ENCODE assay signal across 8 mouse cellular contexts in the genomic region with DNA sequence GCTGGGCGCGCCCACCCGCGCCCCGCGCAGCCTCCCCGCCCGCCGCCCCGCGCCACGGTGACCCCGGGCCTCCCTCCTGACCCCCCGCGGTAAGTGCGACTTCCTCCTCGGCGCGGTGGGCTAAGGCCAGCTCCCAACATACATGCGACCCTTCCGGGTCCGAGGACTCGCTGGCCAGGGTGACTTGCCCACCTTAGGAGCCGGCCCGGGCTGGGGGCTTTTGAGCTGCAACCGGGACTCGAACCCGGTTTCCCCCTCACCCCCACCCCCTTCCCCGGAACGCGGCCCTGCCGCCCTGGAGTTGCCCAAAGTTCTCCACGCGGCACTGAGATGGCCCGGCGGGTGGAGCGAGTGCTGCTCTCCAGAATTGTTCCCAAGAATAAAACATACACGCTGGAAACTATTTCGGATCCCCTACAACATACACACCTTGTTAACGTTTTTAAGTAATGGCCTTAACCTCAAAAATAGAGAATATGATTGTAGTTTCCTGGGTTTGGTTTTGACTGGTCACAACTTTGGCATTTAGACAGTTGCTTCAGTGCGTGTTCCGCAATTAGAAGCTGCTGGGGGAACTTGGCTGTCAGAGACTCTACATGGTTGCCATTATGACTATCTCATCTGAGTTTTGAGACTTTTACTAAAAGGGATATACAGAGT. TPM values are rescaled to one million over a fixed set of nuclear protein-coding genes. Genes with fewer than 3 reads are reported as not detected.
DNase-seq lines count a peak whose midpoint lies in the region; ATAC-seq and TF ChIP-seq lines count a peak whose summit lies in the region.

No protein-coding gene starts in this region.

- H3K4me3 ChIP-seq in spleen, adult 2 months (ENCODE audit: extremely low read depth, insufficient read depth, insufficient read length) = peak overlapping the region; percentile 83
- peak overlapping the region; percentile 87 for H3K4me3 ChIP-seq in intestine, embryonic 15.5 days (replicated peaks)
- H3K4me3 ChIP-seq in lung, embryonic 15.5 days = peak overlapping the region; percentile 88
- peak overlapping the region; percentile 95 for H3K4me3 ChIP-seq in olfactory bulb, adult 2 months (ENCODE audit: insufficient read depth, low read depth, low read length)

- DNase-seq in spleen, adult 2 months (ENCODE audit: low read depth in 1 of 2, low spot score in 2 of 2) = no peak
- DNase-seq in spleen, postnatal 14 days (ENCODE audit: low spot score in 2 of 2) = no peak
- DNase-seq in cerebellum, postnatal 25 days = peak; percentile 18 to 40
- peak; percentile 95 for DNase-seq in heart, adult 11 months
- DNase-seq in layer of hippocampus, adult 18-20 months (ENCODE audit: low spot score in 2 of 2) = no peak

- ATAC-seq in intestine, embryonic 15.5 days = peak; percentile 59; the same call in 1 of the 2 replicates
- ATAC-seq in lung, embryonic 15.5 days (ENCODE audit: borderline replicate concordance, extremely low read depth, low FRiP score, low TSS enrichment) = no peak; the same call in none of the 2 replicates

- peak overlapping the region; percentile 75 for H3K4me2 ChIP-seq in intestine, embryonic 15.5 days (replicated peaks)
- peak overlapping the region; percentile 76 for H3K4me2 ChIP-seq in lung, embryonic 15.5 days

- 0 out of 2 replicates have a peak, but pooled peaks cover 4% of the 10 kb centered on the region for H3K4me1 ChIP-seq in spleen, adult 2 months (ENCODE audit: control insufficient read depth, insufficient read depth, insufficient read length)
- H3K4me1 ChIP-seq in intestine, embryonic 15.5 days (replicated peaks) = no peaks in the 10 kb centered on the region
- peaks cover 26% of the 10 kb centered on the region for H3K4me1 ChIP-seq in lung, embryonic 15.5 days
- H3K4me1 ChIP-seq in olfactory bulb, adult 2 months (ENCODE audit: control insufficient read depth, insufficient read depth, low read length) = no peaks in the 10 kb centered on the region

- TF ChIP-seq POLR2A in spleen, adult 2 months (IDR thresholded peaks at IDR 0.05; ENCODE audit: low read depth, low read length) = no peak
- no peak for TF ChIP-seq POLR2A in olfactory bulb, adult 2 months (IDR thresholded peaks at IDR 0.05; ENCODE audit: insufficient read depth, low read depth, low read length)

- H3K9me3 ChIP-seq in intestine, embryonic 15.5 days = no peaks in the 10 kb centered on the region
- no peaks in the 10 kb centered on the region for H3K9me3 ChIP-seq in lung, embryonic 15.5 days

- peak overlapping the region; percentile 79 for H3K9ac ChIP-seq in intestine, embryonic 15.5 days
- H3K9ac ChIP-seq in lung, embryonic 15.5 days = peak overlapping the region; percentile 88

- H3K27me3 ChIP-seq in spleen, adult 2 months (ENCODE audit: control insufficient read depth, insufficient read depth, low read length) = no peaks in the 10 kb centered on the region
- no peaks in the 10 kb centered on the region for H3K27me3 ChIP-seq in intestine, embryonic 15.5 days (replicated peaks)
- no peaks in the 10 kb centered on the region for H3K27me3 ChIP-seq in lung, embryonic 15.5 days

- H3K36me3 ChIP-seq in spleen, adult 2 months (ENCODE audit: control insufficient read depth, insufficient read depth, low read length) = no peaks in the 10 kb centered on the region
- no peaks in the 10 kb centered on the region for H3K36me3 ChIP-seq in intestine, embryonic 15.5 days
- H3K36me3 ChIP-seq in lung, embryonic 15.5 days = no peaks in the 10 kb centered on the region

- H3K27ac ChIP-seq in spleen, adult 2 months (ENCODE audit: insufficient read depth, low read length) = peak overlapping the region; percentile 47
- H3K27ac ChIP-seq in intestine, embryonic 15.5 days = peak overlapping the region; percentile 71
- H3K27ac ChIP-seq in lung, embryonic 15.5 days = peak overlapping the region; percentile 88
- H3K27ac ChIP-seq in olfactory bulb, adult 2 months (ENCODE audit: insufficient read depth, low read depth, low read length) = no peak overlapping the region

- no peak for TF ChIP-seq CTCF in spleen, adult 2 months (IDR thresholded peaks at IDR 0.05; ENCODE audit: extremely low read depth, insufficient read depth, insufficient read length, insufficient replicate concordance)
- no peak for TF ChIP-seq CTCF in olfactory bulb, adult 2 months (IDR thresholded peaks at IDR 0.05; ENCODE audit: insufficient read depth, low read depth, low read length)

- 1% methylated on average over 33 of the region's 42 CpGs for WGBS in spleen, adult 2 months
- WGBS in intestine, embryonic 15.5 days = 2% methylated on average over 42 of the region's 42 CpGs
- 2% methylated on average over 27 of the region's 42 CpGs for WGBS in lung, embryonic 15.5 days
- WGBS in olfactory bulb, adult 2 months = 5% methylated on average over 31 of the region's 42 CpGs

RNA-seq across cellular contexts. Expression of gene Klhl5, which starts 0.6 kb away (rescaled TPM):
- 15.1 and 18.3 TPM in 2 replicates for polyA plus RNA-seq in spleen, adult 2 months (2012; rRNA removed)
- 11.1 and 13.2 TPM in 2 replicates for polyA plus RNA-seq in intestine, embryonic 15.5 days (2015; fragmentation: Nextera tagmentation; extraction: Ambion mirVana)
- 26.8 and 28.6 TPM in 2 replicates for polyA plus RNA-seq in lung, embryonic 15.5 days (2015; fragmentation: Nextera tagmentation; extraction: Ambion mirVana)
- not detected in 2 replicates for polyA plus RNA-seq in olfactory bulb, adult 2 months (2012; ENCODE audit: insufficient read depth, insufficient read length, low replicate concordance, missing spikeins)
- 10 to 100 TPM; 49.7 to 50.7 TPM for total RNA-seq in layer of hippocampus, adult 18-20 months (2021)

RNA-seq across cellular contexts. Expression of gene Tmem156, which starts 16.0 kb away (rescaled TPM):
- polyA plus RNA-seq in spleen, adult 2 months (2012; rRNA removed) = 2.5 and 2.9 TPM in 2 replicates
- 1.2 and 1.6 TPM in 2 replicates for polyA plus RNA-seq in intestine, embryonic 15.5 days (2015; fragmentation: Nextera tagmentation; extraction: Ambion mirVana)
- polyA plus RNA-seq in lung, embryonic 15.5 days (2015; fragmentation: Nextera tagmentation; extraction: Ambion mirVana) = 0.42 and 0.50 TPM in 2 replicates
- polyA plus RNA-seq in olfactory bulb, adult 2 months (2012; ENCODE audit: insufficient read depth, insufficient read length, low replicate concordance, missing spikeins) = not detected in 2 replicates
- under 1 TPM; 0.37 to 0.53 TPM for total RNA-seq in layer of hippocampus, adult 18-20 months (2021)

Comparison
In these comparisons a context has a peak if more than half of its experiments do, and no peak if none do; other contexts are left out.
1. DNase-seq: peak in cerebellum, postnatal 25 days (2 of 2) and heart, adult 11 months (single experiment); none in spleen, adult 2 months (0 of 2), spleen, postnatal 14 days (0 of 2) and layer of hippocampus, adult 18-20 months (0 of 2).
2. RNA of gene Klhl5, which starts 0.6 kb away (polyA plus RNA-seq): 26.8 to 28.6 TPM in lung, embryonic 15.5 days, 15.1 to 18.3 TPM in spleen, adult 2 months and 11.1 to 13.2 TPM in intestine, embryonic 15.5 days; not detected in olfactory bulb, adult 2 months; every median in the first group is over 10 times any median in the second.
3. Peak in every context shown above with its lines, with median percentiles within 50 percentile points of each other: H3K4me3 ChIP-seq.